Mouse (Mus musculus): ENCODE measurements around the gene Gm49333. TPM values are rescaled to one million over a fixed set of nuclear protein-coding genes. Genes with fewer than 3 reads are reported as not detected.
"Not testable (repeated sequence)": the region's sequence is repeated elsewhere in the genome, so short reads cannot be mapped to it uniquely, and the experiment has no call there.

Gene Gm49333
- total RNA-seq, 2 experiments from 2014 or later, result 0.33 TPM; not detected in 1

- TF ChIP-seq CTCF (IDR thresholded peaks at IDR 0.05), result no peak
- peak; percentile 33 to 41 for DNase-seq (ENCODE audit: extremely low spot score in 1 of 2, low spot score in 2 of 2)
Observed at GRCm38 (mm10) chr16:20629731-20630634, 18.6 kb downstream of the Gm49333 start, which contains the start of gene Ece2. Gene Ece2 (plus strand): TSS chr16:20629828.

GRCm38 (mm10) chr16:20637410-20637809 is 26.0 kb downstream of the Gm49333 start:
- Histone ChIP-seq H3K27ac (no peak overlapping the region), H3K4me3 (no peak overlapping the region)
- no peak for DNase-seq (ENCODE audit: extremely low spot score in 1 of 2, low spot score in 2 of 2)
- no peak for TF ChIP-seq CTCF (IDR thresholded peaks at IDR 0.05)
- intact Hi-C loops (cut with DNase I), result no loop called here

More at GRCm38 (mm10) chr16:20629731-20630634, 18.6 kb downstream of the Gm49333 start, which contains the start of gene Ece2:
- H3K4me3 ChIP-seq, result peak within 1 kb of the TSS; percentile 52
- intact Hi-C loops (cut with DNase I), result no loop called here
- H3K27ac ChIP-seq, result peak within 1 kb of the TSS; percentile 30; the same call in 1 of the 2 replicates

GRCm38 (mm10) chr16:20638367-20638766 is 27.0 kb downstream of the Gm49333 start:
- intact Hi-C loops (cut with DNase I), result no loop called here
- TF ChIP-seq CTCF (IDR thresholded peaks at IDR 0.05), result no peak
- Histone ChIP-seq H3K27ac (no peak overlapping the region), H3K4me3 (no peak overlapping the region)
- DNase-seq (ENCODE audit: extremely low spot score in 1 of 2, low spot score in 2 of 2), result peak; percentile 14 to 43

- Histone ChIP-seq H3K27ac (no peak overlapping the region), H3K4me3 (no peak overlapping the region)
- intact Hi-C loops (cut with DNase I), result loop anchor here (1.0 to 10.0 kb wide), 2 partner anchors 57 to 146 kb away; partner anchors contain the start of gene Vwa5b2
- TF ChIP-seq CTCF (IDR thresholded peaks at IDR 0.05), result peak; percentile 87
- peak; percentile 71 to 81 for DNase-seq (ENCODE audit: extremely low spot score in 1 of 2, low spot score in 2 of 2)
Observed at GRCm38 (mm10) chr16:20642161-20642560, 30.8 kb downstream of the Gm49333 start.

- no peak for DNase-seq (ENCODE audit: extremely low spot score in 1 of 2, low spot score in 2 of 2)
- H3K4me3 ChIP-seq, result no peak overlapping the region
- TF ChIP-seq CTCF (IDR thresholded peaks at IDR 0.05), result no peak
- intact Hi-C loops (cut with DNase I), result loop anchor here (10.0 kb wide), 1 partner anchor 59 kb away; the partner anchor contains the start of gene Vwa5b2
- no peak overlapping the region for H3K27ac ChIP-seq
Observed at GRCm38 (mm10) chr16:20643911-20644310, 32.5 kb downstream of the Gm49333 start.

GRCm38 (mm10) chr16:20651076-20651946 is 39.9 kb downstream of the Gm49333 start, which contains the start of gene Psmd2:
Gene Psmd2 (plus strand): TSS chr16:20651652.
- peak; percentile 95 to 98 for DNase-seq (ENCODE audit: extremely low spot score in 1 of 2, low spot score in 2 of 2)
- Histone ChIP-seq H3K27ac (peak within 1 kb of the TSS; percentile 88), H3K4me3 (peak within 1 kb of the TSS; percentile 58)
- intact Hi-C loops (cut with DNase I), result loop anchor here (1.0 to 2.0 kb wide), 2 partner anchors 21 to 40 kb away; partner anchors contain the start of genes Alg3, Eef1akmt4 and Gm49333
- no peak; the same call in 1 of the 2 replicates for TF ChIP-seq CTCF (IDR thresholded peaks at IDR 0.05)

- H3K4me3 ChIP-seq, result peak overlapping the region; percentile 58
- peak overlapping the region; percentile 88 for H3K27ac ChIP-seq
- no peak for DNase-seq (ENCODE audit: extremely low spot score in 1 of 2, low spot score in 2 of 2)
- intact Hi-C loops (cut with DNase I), result loop anchor here (1.0 to 2.0 kb wide), 2 partner anchors 21 to 41 kb away; partner anchors contain the start of genes Alg3, Eef1akmt4 and Gm49333
- no peak for TF ChIP-seq CTCF (IDR thresholded peaks at IDR 0.05)
Observed at GRCm38 (mm10) chr16:20651947-20652310, 40.5 kb downstream of the Gm49333 start.

- no peak overlapping the region; the same call in 1 of the 2 replicates for H3K4me3 ChIP-seq
- no peak for DNase-seq (ENCODE audit: extremely low spot score in 1 of 2, low spot score in 2 of 2)
- H3K27ac ChIP-seq, result no peak overlapping the region
- intact Hi-C loops (cut with DNase I), result no loop called here
- peak; percentile 26 for TF ChIP-seq CTCF (IDR thresholded peaks at IDR 0.05)
Observed at GRCm38 (mm10) chr16:20653315-20653714, 41.9 kb downstream of the Gm49333 start.

GRCm38 (mm10) chr16:20657661-20658060 is 46.3 kb downstream of the Gm49333 start:
- TF ChIP-seq CTCF (IDR thresholded peaks at IDR 0.05), result no peak
- no peak for DNase-seq (ENCODE audit: extremely low spot score in 1 of 2, low spot score in 2 of 2)
- intact Hi-C loops (cut with DNase I), result no loop called here
- Histone ChIP-seq H3K4me3 (no peak overlapping the region), H3K27ac (no peak overlapping the region)

- H3K27ac ChIP-seq; DNase-seq (ENCODE audit: extremely low spot score in 1 of 2, low spot score in 2 of 2); H3K4me3 ChIP-seq; intact Hi-C loops (cut with DNase I): not testable (repeated sequence)
Observed at GRCm38 (mm10) chr16:20668013-20668412, 56.6 kb downstream of the Gm49333 start, which contains the start of gene Eif4g1. Gene Eif4g1 (plus strand): TSS chr16:20668313.

- H3K27ac ChIP-seq, result no peak overlapping the region
- no peak for DNase-seq (ENCODE audit: extremely low spot score in 1 of 2, low spot score in 2 of 2)
- no peak overlapping the region for H3K4me3 ChIP-seq
- TF ChIP-seq CTCF (IDR thresholded peaks at IDR 0.05), result no peak
- intact Hi-C loops (cut with DNase I), result no loop called here
Observed at GRCm38 (mm10) chr16:20670291-20670690, 58.9 kb downstream of the Gm49333 start.

Measured in left cerebral cortex, adult 2 months (tissue).